Mouse (Mus musculus): ENCODE measurements around the gene Pds5a. TPM values are rescaled to one million over a fixed set of nuclear protein-coding genes. Genes with fewer than 3 reads are reported as not detected.

Pds5a gene
- polyA plus RNA-seq (2012; rRNA removed; ENCODE audit: low replicate concordance) = 26.2 and 36.9 TPM in 2 replicates

GRCm38 (mm10) chr5:65697836-65698758 is at the start of gene Pds5a:
Pds5a (minus strand) TSS chr5:65698273.

Other genes starting within 250 kb of the Pds5a start
- gene Gm43552, start 205.4 kb downstream of the Pds5a start, polyA plus RNA-seq (2012; rRNA removed; ENCODE audit: low replicate concordance) = not detected in 2 replicates
- 116 and 146 TPM in 2 replicates for gene Smim14, start 161.1 kb downstream of the Pds5a start, polyA plus RNA-seq (2012; rRNA removed; ENCODE audit: low replicate concordance)
- gene Ube2k, start 161.0 kb downstream of the Pds5a start, polyA plus RNA-seq (2012; rRNA removed; ENCODE audit: low replicate concordance) = 20.4 and 32.3 TPM in 2 replicates
- gene N4bp2, start 65.2 kb upstream of the Pds5a start, polyA plus RNA-seq (2012; rRNA removed; ENCODE audit: low replicate concordance) = 2.0 and 6.2 TPM in 2 replicates
- gene Rhoh, start 162.9 kb upstream of the Pds5a start, polyA plus RNA-seq (2012; rRNA removed; ENCODE audit: low replicate concordance) = 1.1 and 2.3 TPM in 2 replicates
- not detected in 2 replicates for gene Chrna9, start 236.6 kb upstream of the Pds5a start, polyA plus RNA-seq (2012; rRNA removed; ENCODE audit: low replicate concordance)